Mouse (Mus musculus) limb, embryonic 14.5 days (tissue): ENCODE results near the gene Erbb4. TPM values are rescaled to one million over a fixed set of nuclear protein-coding genes. Genes with fewer than 3 reads are reported as not detected.

Source experiments
- ATAC-seq: fragments of 200-750 bp; cut with Nextera tagmentation; 2 replicates; pipeline ENCODE4 v1.8.0; 2017; ENCODE audit warnings: low read depth, moderate number of reproducible peaks, moderate TSS enrichment; ENCODE audit not compliant: low FRiP score
- DNase-seq: peaks from one replicate; pipeline ENCODE4 v3.0.0-alpha.2; 2015; ENCODE audit warnings: low spot score
- H3K27ac ChIP-seq: fragments of 300-500 bp; sonication (generic); replicated peaks from 2 replicates; pipeline ENCODE4 v1.5.1; 2014; ENCODE audit warnings: low read depth, mild to moderate bottlenecking, low read length, moderate library complexity, mixed read lengths
- H3K27me3 ChIP-seq: fragments of 300-500 bp; sonication (generic); 2 replicates; pipeline ENCODE4 v1.6.1; 2014; ENCODE audit warnings: low read length, mixed read lengths; ENCODE audit not compliant: control insufficient read depth, insufficient read depth
- H3K36me3 ChIP-seq: fragments of 300-500 bp; sonication (generic); 2 replicates; pipeline ENCODE4 v1.6.1; 2014; ENCODE audit warnings: mild to moderate bottlenecking, low read length, moderate library complexity, mixed read lengths; ENCODE audit not compliant: control insufficient read depth, insufficient read depth
- H3K4me1 ChIP-seq: fragments of 300-500 bp; sonication (generic); 2 replicates; pipeline ENCODE4 v1.6.1; 2014; ENCODE audit warnings: antibody characterized with exemption, low read length, mixed read lengths; ENCODE audit not compliant: control insufficient read depth, insufficient read depth
- H3K4me2 ChIP-seq: fragments of 300-500 bp; sonication (generic); replicated peaks from 2 replicates; pipeline ENCODE4 v1.6.1; 2014; ENCODE audit warnings: low read depth, mild to moderate bottlenecking, low read length, moderate library complexity; ENCODE audit not compliant: severe bottlenecking
- H3K4me3 ChIP-seq: fragments of 300-500 bp; sonication (generic); replicated peaks from 2 replicates; pipeline ENCODE4 v1.5.1; 2014; ENCODE audit warnings: low read length
- H3K9ac ChIP-seq: fragments of 300-500 bp; sonication (generic); 2 replicates; pipeline ENCODE4 v1.6.1; 2014; ENCODE audit warnings: mild to moderate bottlenecking, low read depth, low read length, moderate library complexity; ENCODE audit not compliant: severe bottlenecking
- H3K9me3 ChIP-seq: fragments of 300-500 bp; sonication (generic); 2 replicates; pipeline ENCODE4 v1.6.1; 2016; ENCODE audit warnings: low read length; ENCODE audit not compliant: control insufficient read depth
- POLR2A ChIP-seq: fragments of 200-500 bp; IDR thresholded peaks from 2 replicates; pipeline ENCODE4 v1.8.0; 2012; ENCODE audit warnings: inconsistent platforms, mild to moderate bottlenecking, moderate library complexity, borderline replicate concordance; ENCODE audit not compliant: insufficient read depth, insufficient read length; ENCODE audit errors: extremely low read depth
- WGBS: fragments of 180-500 bp; shearing (Covaris S2); extraction: QIAGEN DNeasy Blood & Tissue Kit; methylation state at CpG from one replicate; pipeline ENCODE4 v1.1.7; 2014; 5-methylcytosine and 5-hydroxymethylcytosine counted together
- polyA plus RNA-seq, 2 experiments: library from polyadenylated mRNA; depleted of rRNA in 1 of 2; stranded (reverse) in 1 of 2; unstranded in 1 of 2; fragments of >200 nt; fragmentation: Nextera tagmentation in 1 of 2; extraction: Ambion mirVana in 1 of 2; gene quantifications; 2 replicates each; pipeline versions ENCODE4 v1.2.1 to v1.2.3; 2012 to 2014

Gene Erbb4
- polyA plus RNA-seq, 2 experiments: 0.68 to 2.0 TPM

DNA sequence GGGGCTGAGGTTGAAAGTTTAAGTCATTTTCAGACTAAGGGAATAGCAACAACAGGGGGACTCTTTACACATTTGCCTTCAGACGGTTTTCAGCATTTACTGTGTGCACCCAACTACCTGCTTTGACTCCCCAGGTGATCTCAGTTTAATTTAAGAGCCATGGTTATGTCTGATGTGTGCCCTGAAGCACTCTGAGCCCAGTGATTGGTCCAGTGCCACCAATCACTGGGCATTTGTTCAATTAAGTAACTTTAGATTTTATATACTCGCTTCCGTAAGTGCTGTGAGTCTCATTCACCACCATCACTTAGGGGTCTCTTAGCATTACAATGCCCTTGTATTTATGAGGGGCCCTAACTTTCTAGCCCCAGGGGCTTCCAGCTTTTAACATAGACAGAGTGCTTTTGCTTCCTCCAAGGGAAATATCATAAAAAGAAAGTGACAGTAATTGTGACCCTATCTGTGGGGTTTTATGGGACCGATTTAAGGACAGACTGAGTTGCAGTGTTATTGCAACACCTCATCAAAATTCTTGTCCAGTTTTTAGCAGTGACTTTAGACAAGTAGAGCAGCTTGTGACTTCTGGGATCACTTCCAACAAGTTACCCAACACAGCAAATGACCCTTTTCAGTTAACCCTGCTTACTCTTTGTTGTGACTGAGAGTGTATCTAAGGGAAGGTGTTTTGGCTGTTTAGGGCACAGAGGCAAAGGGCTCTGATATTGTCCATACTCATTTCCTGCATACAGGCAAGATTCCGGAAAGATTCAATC, 134.3 kb downstream of the Erbb4 start:
- H3K9me3 ChIP-seq: no peaks in the 10 kb centered on the region
- no peak overlapping the region for H3K9ac ChIP-seq
- no peak overlapping the region for H3K4me2 ChIP-seq
- ATAC-seq (no peak), DNase-seq (no peak)
- H3K27ac ChIP-seq: no peak overlapping the region
- TF ChIP-seq POLR2A: no peak
- no peak overlapping the region for H3K4me3 ChIP-seq
- 30% methylated on average over 5 of the region's 5 CpGs for WGBS
- H3K4me1 ChIP-seq: peaks cover 5% of the 10 kb centered on the region
- H3K27me3 ChIP-seq: no peaks in the 10 kb centered on the region
- H3K36me3 ChIP-seq: no peaks in the 10 kb centered on the region

DNA sequence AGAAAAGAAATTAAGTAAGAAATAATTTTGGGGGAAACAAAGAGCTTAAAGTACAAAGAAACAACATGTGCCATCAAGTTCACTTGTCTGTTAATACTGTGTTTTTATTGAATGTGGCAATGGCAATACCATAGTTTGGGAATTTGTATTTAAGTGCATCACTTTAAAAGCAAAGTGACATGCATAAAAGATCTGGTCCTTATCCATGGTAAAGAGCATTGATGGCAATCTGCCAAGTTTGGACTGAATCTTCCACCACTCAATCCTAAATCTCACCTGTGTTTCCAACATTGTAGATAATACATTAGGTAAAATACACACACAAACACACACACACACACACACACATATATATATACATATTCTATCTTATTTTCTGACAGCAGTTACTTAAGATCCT, 143.7 kb downstream of the Erbb4 start:
- no peaks in the 10 kb centered on the region for H3K36me3 ChIP-seq

DNA sequence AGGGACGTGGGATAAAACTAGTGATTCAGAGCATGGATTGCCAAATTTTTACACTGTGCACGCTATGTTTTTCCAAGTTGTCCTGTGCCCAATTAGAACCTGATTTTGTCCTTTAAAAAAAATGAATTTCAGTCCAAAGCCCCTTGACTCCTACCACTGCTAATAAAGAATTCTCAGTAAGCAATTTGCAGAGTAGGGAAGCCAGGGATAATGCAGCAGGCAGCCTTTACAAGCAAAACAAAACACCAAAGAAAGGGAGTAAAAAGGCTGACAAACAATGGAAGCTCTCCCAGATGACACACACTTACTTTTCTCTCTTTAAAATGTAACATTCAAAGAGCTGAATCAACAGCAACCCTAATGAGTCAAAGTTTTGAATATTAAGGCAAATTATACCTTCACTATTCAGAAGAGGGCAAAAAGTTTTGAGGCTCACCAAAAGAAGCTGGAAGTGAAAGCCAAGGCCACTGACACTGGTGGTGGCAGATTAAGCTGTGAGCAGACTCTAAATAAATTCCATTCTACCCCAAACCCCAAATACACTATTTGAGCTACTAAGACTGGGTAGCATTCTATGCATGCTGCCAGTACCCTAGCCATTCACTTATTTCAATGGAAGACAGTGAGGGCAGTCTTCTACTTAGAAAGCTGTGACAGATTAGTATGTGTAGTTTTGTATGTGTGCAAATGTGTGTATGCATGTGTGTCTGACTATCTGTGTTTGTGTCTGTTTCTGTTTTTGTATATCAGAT, 146.3 kb downstream of the Erbb4 start:
- H3K4me2 ChIP-seq: no peak overlapping the region
- H3K36me3 ChIP-seq: no peaks in the 10 kb centered on the region
- ATAC-seq (no peak), DNase-seq (no peak)
- no peaks in the 10 kb centered on the region for H3K27me3 ChIP-seq
- H3K4me1 ChIP-seq: no peaks in the 10 kb centered on the region
- no peak overlapping the region for H3K27ac ChIP-seq
- H3K4me3 ChIP-seq: no peak overlapping the region
- no peak overlapping the region for H3K9ac ChIP-seq
- H3K9me3 ChIP-seq: no peaks in the 10 kb centered on the region
- WGBS: 57% methylated on average over 2 of the region's 2 CpGs
- no peak for TF ChIP-seq POLR2A

More for the DNA sequence above, 143.7 kb downstream of the Erbb4 start:
- H3K4me3 ChIP-seq: no peak overlapping the region
- no peak for TF ChIP-seq POLR2A
- ATAC-seq: no peak
- no peaks in the 10 kb centered on the region for H3K27me3 ChIP-seq
- no peaks in the 10 kb centered on the region for H3K4me1 ChIP-seq
- no peak overlapping the region for H3K9ac ChIP-seq
- H3K27ac ChIP-seq: no peak overlapping the region
- no peak for DNase-seq
- no peak overlapping the region for H3K4me2 ChIP-seq
- no peaks in the 10 kb centered on the region for H3K9me3 ChIP-seq

DNA sequence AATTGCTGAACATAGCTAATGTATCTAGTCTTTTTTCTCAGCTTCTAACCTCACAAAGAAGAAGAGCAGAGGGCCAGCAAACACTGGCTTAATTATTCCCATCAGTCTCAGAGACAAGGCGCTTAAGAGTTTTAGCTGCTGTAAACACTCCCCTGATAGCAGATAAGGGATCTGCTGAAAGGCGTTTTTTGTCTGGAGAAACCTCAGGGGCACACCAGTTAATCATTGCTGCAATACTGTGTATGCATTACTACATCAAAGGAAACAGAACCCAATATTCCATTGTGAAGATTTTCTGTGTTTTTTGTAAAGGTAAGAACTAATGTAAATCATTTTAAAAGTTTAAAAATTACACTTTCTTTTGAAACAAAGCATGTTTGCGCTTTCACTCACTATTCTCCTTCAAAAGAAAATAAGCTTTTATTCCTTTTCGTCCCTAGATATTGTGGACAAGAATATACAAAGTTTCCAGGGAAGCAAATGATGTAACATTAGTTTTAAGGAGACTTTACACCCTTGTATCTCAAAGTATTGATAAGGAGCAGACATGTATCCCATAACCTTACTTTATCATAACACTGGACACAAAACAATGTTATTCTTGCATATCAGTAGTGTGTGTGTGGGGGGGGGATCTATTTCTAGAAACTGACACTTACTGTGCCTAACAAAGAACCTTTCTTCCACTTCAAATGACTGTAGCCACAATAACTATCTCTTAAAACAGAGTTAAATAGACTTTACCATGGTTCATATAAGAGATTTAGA, 150.9 kb downstream of the Erbb4 start:
- no peak overlapping the region for H3K9ac ChIP-seq
- no peak for DNase-seq
- H3K27ac ChIP-seq: no peak overlapping the region
- no peak for TF ChIP-seq POLR2A
- 51% methylated on average over 4 of the region's 4 CpGs for WGBS
- no peaks in the 10 kb centered on the region for H3K27me3 ChIP-seq
- no peak overlapping the region for H3K4me3 ChIP-seq
- no peaks in the 10 kb centered on the region for H3K9me3 ChIP-seq
- no peak for ATAC-seq
- H3K4me1 ChIP-seq: no peaks in the 10 kb centered on the region
- H3K36me3 ChIP-seq: no peaks in the 10 kb centered on the region
- H3K4me2 ChIP-seq: no peak overlapping the region

DNA sequence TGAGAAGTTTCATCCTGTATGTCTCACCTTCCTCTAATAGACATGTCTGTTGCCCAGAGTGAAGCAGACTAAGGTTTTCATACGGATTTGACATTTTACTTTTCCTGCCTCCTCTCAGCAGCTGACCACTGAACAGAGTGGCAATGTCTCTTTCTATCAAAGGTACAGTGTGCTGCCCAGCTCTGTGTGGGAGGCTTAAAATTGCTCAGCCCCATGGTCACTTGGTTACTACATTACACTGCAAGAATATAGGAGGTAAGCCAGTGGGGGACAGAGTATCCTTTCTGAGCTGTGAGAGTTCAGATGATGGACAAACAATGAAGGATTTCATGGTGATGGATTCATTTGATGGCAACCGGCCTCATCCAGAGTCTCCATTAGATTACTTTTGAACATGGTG, 152.4 kb downstream of the Erbb4 start:
- DNase-seq: no peak
- WGBS: 69% methylated on average over 2 of the region's 2 CpGs
- no peaks in the 10 kb centered on the region for H3K9me3 ChIP-seq
- TF ChIP-seq POLR2A: no peak
- H3K27me3 ChIP-seq: no peaks in the 10 kb centered on the region
- no peak overlapping the region for H3K9ac ChIP-seq
- no peak overlapping the region for H3K4me3 ChIP-seq
- no peak overlapping the region for H3K27ac ChIP-seq
- H3K4me1 ChIP-seq: no peaks in the 10 kb centered on the region
- no peak overlapping the region for H3K4me2 ChIP-seq
- no peaks in the 10 kb centered on the region for H3K36me3 ChIP-seq
- no peak for ATAC-seq
